Mouse (Mus musculus) gastrocnemius, adult 2 months (tissue): ENCODE data around the gene Ulk4. TPM values are rescaled to one million over a fixed set of nuclear protein-coding genes. Genes with fewer than 3 reads are reported as not detected.
A peak's percentile ranks its signal among the peaks of the same experiment; 100 is the strongest.

Experiments
- DNase-seq: peaks from one replicate; pipeline ENCODE4 v3.0.0; 2022
- H3K27ac ChIP-seq: fragments of 200-600 bp; 2 replicates; pipeline ENCODE4 v1.8.1; 2022; ENCODE audit warnings: mild to moderate bottlenecking
- H3K4me3 ChIP-seq: fragments of 200-600 bp; 2 replicates; pipeline ENCODE4 v1.8.1; 2022; ENCODE audit warnings: mild to moderate bottlenecking, moderate library complexity
- CTCF ChIP-seq: fragments of 200-600 bp; IDR thresholded peaks from 2 replicates; pipeline ENCODE4 v1.8.1; 2022; ENCODE audit warnings: antibody characterized with exemption, mild to moderate bottlenecking, moderate library complexity
- intact Hi-C: fragments of 180-260 bp; cut with DNase I; formaldehyde crosslinking; loops from one replicate; pipeline ENCODE4 v1.15.1; 2025
- total RNA-seq, 2 experiments: library from RNA; stranded (reverse); gene quantifications; 2 replicates each; pipeline ENCODE4 v1.2.3; 2021

Ulk4 gene
- total RNA-seq, 2 experiments from 2014 or later, result 0.11 to 0.36 TPM

GRCm38 (mm10) chr9:120944211-120944610, 332.8 kb downstream of the Ulk4 start:
- Histone ChIP-seq H3K4me3 (no peak overlapping the region), H3K27ac (no peak overlapping the region)
- no peak for DNase-seq
- intact Hi-C loops, result no loop called here
- no peak for TF ChIP-seq CTCF

- no peak for TF ChIP-seq CTCF
- DNase-seq, result no peak
- H3K4me3 ChIP-seq, result no peak overlapping the region; the same call in 1 of the 2 replicates
- H3K27ac ChIP-seq, result peak overlapping the region; percentile 21; the same call in 1 of the 2 replicates
- intact Hi-C loops, result no loop called here
These were observed 333.2 kb downstream of the Ulk4 start for GRCm38 (mm10) chr9:120943757-120944156.

- Histone ChIP-seq H3K27ac (no peak overlapping the region), H3K4me3 (peak overlapping the region; percentile 31)
- no peak for TF ChIP-seq CTCF
- no peak for DNase-seq
- intact Hi-C loops, result no loop called here
These were observed 336.1 kb downstream of the Ulk4 start for GRCm38 (mm10) chr9:120940858-120941257.

- Histone ChIP-seq H3K4me3 (peak overlapping the region; percentile 88), H3K27ac (peak overlapping the region; percentile 92)
- peak; percentile 59 for DNase-seq
- TF ChIP-seq CTCF, result peak; percentile 73
- intact Hi-C loops, result loop anchor here (5.0 kb wide), 1 partner anchor 334 kb away; no protein-coding TSS in a partner anchor
These were observed 340.6 kb downstream of the Ulk4 start for GRCm38 (mm10) chr9:120936351-120936750.

GRCm38 (mm10) chr9:120935634-120935922, 341.4 kb downstream of the Ulk4 start:
- Histone ChIP-seq H3K27ac (peak overlapping the region; percentile 92), H3K4me3 (peak overlapping the region; percentile 88)
- TF ChIP-seq CTCF, result no peak
- DNase-seq, result no peak
- intact Hi-C loops, result loop anchor here (5.0 kb wide), 1 partner anchor 333 kb away; no protein-coding TSS in a partner anchor

- DNase-seq, result no peak
- Histone ChIP-seq H3K27ac (peak overlapping the region; percentile 92), H3K4me3 (peak overlapping the region; percentile 88)
- intact Hi-C loops, result loop anchor here (5.0 kb wide), 2 partner anchors 83 to 333 kb away; no protein-coding TSS in a partner anchor
- TF ChIP-seq CTCF, result no peak
These were observed 342.0 kb downstream of the Ulk4 start for GRCm38 (mm10) chr9:120934821-120935633.

- intact Hi-C loops, result loop anchor here (2.0 to 5.0 kb wide), 2 partner anchors 82 to 155 kb away; no protein-coding TSS in a partner anchor
- peak overlapping the region; percentile 92 for H3K27ac ChIP-seq
- peak; percentile 40 for DNase-seq
These were observed 342.9 kb downstream of the Ulk4 start for GRCm38 (mm10) chr9:120933886-120934758.

GRCm38 (mm10) chr9:120933587-120933885, 343.5 kb downstream of the Ulk4 start:
- no peak for TF ChIP-seq CTCF
- H3K27ac ChIP-seq, result peak overlapping the region; percentile 92
- H3K4me3 ChIP-seq, result peak overlapping the region; percentile 88
- intact Hi-C loops, result loop anchor here (2.0 to 5.0 kb wide), 2 partner anchors 81 to 155 kb away; no protein-coding TSS in a partner anchor
- DNase-seq, result no peak

More at GRCm38 (mm10) chr9:120933886-120934758, 342.9 kb downstream of the Ulk4 start:
- peak overlapping the region; percentile 88 for H3K4me3 ChIP-seq
- TF ChIP-seq CTCF, result no peak

- DNase-seq, result peak; percentile 99
- intact Hi-C loops, result loop anchor here (2.0 to 5.0 kb wide), 2 partner anchors 81 to 154 kb away; no protein-coding TSS in a partner anchor
- no peak for TF ChIP-seq CTCF
- Histone ChIP-seq H3K4me3 (peak overlapping the region; percentile 88), H3K27ac (peak overlapping the region; percentile 92)
These were observed 344.0 kb downstream of the Ulk4 start for GRCm38 (mm10) chr9:120932797-120933586.

GRCm38 (mm10) chr9:120932371-120932770, 344.6 kb downstream of the Ulk4 start:
- intact Hi-C loops, result loop anchor here (2.0 to 5.0 kb wide), 2 partner anchors 80 to 154 kb away; no protein-coding TSS in a partner anchor
- H3K27ac ChIP-seq, result no peak overlapping the region
- TF ChIP-seq CTCF, result no peak
- no peak for DNase-seq
- H3K4me3 ChIP-seq, result no peak overlapping the region

- TF ChIP-seq CTCF, result no peak
- 0 out of 2 replicates have a peak overlapping the region, but pooled peaks have one; percentile 19 for H3K4me3 ChIP-seq
- intact Hi-C loops, result loop anchor here (5.0 kb wide), 1 partner anchor 79 kb away; no protein-coding TSS in a partner anchor
- peak overlapping the region; percentile 78 for H3K27ac ChIP-seq
- DNase-seq, result no peak
These were observed 346.2 kb downstream of the Ulk4 start for GRCm38 (mm10) chr9:120930811-120931210.

- TF ChIP-seq CTCF, result no peak
- intact Hi-C loops, result loop anchor here (5.0 kb wide), 1 partner anchor 78 kb away; no protein-coding TSS in a partner anchor
- Histone ChIP-seq H3K4me3 (no peak overlapping the region), H3K27ac (no peak overlapping the region; the same call in 1 of the 2 replicates)
- DNase-seq, result no peak
These were observed 347.0 kb downstream of the Ulk4 start for GRCm38 (mm10) chr9:120930021-120930420.
